Mouse (Mus musculus) E14TG2a.4 (cell line): Measurements from ENCODE around the gene Med29.
A peak's percentile ranks its signal among the peaks of the same experiment; 100 is the strongest.

ENCODE experiments used
- CTCF ChIP-seq: conservative IDR thresholded peaks from 2 replicates; pipeline ENCODE4 v1.5.1; 2014; ENCODE audit warnings: low read length
- NANOG ChIP-seq: IDR thresholded peaks from 2 replicates; pipeline ENCODE4 v1.6.1; 2014; ENCODE audit warnings: borderline replicate concordance, low read length, mixed read lengths

DNA sequence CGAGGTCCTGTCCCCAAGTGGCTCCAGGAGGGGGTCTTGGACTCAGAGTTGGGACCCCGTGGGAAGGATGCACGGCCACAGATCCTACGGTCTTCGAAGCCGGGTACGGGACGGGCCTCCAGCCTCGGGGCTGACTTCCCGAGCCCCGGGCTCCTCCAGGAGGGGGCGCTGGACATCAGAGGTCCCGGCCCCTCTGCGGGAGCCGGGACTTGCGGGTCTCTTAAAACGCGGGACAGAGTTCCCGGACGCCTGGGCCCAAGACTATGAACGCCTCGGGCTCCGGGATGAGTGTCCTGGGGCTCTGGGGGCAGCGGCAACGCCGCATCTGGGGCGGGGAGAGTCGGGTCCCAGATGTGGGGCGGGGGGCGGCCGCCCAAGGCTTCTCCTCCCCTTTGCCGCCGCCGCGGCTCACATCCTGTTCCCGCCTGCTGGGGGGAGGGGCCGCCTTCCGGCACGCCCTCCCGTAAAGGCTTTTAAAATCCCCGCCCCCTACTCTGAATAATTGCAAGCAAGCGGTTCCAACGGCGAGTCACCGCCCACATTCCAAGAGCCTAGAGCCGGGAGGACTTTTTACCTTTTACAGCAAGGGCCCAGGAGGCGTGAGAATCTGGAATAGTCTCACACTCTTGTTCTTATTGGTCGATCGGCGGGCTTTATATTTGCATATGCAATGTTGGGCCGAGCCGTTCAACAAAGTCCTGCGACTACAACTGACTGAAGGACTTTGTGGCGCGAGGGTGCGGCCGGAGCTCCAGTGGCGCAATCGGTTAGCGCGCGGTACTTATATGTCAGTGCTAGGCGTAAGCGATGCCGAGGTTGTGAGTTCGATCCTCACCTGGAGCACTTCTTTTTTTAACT, 20.0 kb downstream of the Med29 start, which contains the start of gene Plekhg2:
- TF ChIP-seq CTCF (peak; percentile 48), NANOG (no peak)
